Mouse (Mus musculus) ES-E14 (cell line): ENCODE data around the gene Gpr139.

ENCODE experiments used
- CHD2 ChIP-seq: IDR thresholded peaks from 2 replicates; pipeline ENCODE4 v1.6.1; 2014; ENCODE audit warnings: mild to moderate bottlenecking, low read depth, low read length, inconsistent platforms
- ZC3H11A ChIP-seq: IDR thresholded peaks from 2 replicates; pipeline ENCODE4 v1.6.1; 2012; ENCODE audit warnings: low read depth, mild to moderate bottlenecking, inconsistent platforms, low read length, borderline replicate concordance

DNA sequence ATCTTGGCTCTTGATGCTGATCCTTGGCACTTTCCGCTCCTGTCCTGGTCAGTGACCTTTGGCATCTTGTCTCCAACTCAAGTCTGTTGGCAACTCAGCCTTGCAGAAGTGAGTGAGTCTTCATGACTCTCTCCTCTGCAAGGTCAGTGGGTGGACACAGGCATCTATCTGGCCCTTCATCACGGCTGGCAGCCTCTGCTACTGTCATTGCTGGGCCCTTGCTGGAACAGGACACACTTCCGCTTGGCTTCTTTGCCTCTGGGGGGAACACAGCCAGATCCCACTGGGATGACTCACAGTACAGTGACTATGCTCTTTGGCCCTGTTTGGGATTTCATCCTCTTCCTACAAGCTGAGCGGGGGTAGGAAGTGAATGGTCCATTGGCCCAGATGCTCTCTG is 78.5 kb downstream of the Gpr139 start:
- TF ChIP-seq CHD2 (no peak), ZC3H11A (no peak)
